Mouse (Mus musculus) neural tube, embryonic 11.5 days (tissue): ENCODE data around the gene Padi2. TPM values are rescaled to one million over a fixed set of nuclear protein-coding genes. Genes with fewer than 3 reads are reported as not detected.
A peak's percentile ranks its signal among the peaks of the same experiment; 100 is the strongest.

Experiments used
- ATAC-seq: fragments of 200-750 bp; cut with Nextera tagmentation; 2 replicates; pipeline ENCODE4 v1.8.0; 2017; ENCODE audit warnings: moderate number of reproducible peaks, mild to moderate bottlenecking, moderate TSS enrichment, moderate library complexity; ENCODE audit not compliant: insufficient read depth, low FRiP score, low TSS enrichment
- DNase-seq: peaks from one replicate; pipeline ENCODE4 v3.0.0-alpha.2; 2015; ENCODE audit warnings: low spot score
- H3K27ac ChIP-seq: fragments of 300-500 bp; sonication (generic); 2 replicates; pipeline ENCODE4 v1.5.1; 2014; ENCODE audit warnings: low read depth, mild to moderate bottlenecking, low read length
- H3K27me3 ChIP-seq: fragments of 300-500 bp; sonication (generic); 2 replicates; pipeline ENCODE4 v1.6.1; 2014; ENCODE audit warnings: mild to moderate bottlenecking, low read length, mixed read lengths; ENCODE audit not compliant: control insufficient read depth, insufficient read depth
- H3K36me3 ChIP-seq: fragments of 300-500 bp; sonication (generic); 2 replicates; pipeline ENCODE4 v1.6.1; 2014; ENCODE audit warnings: mild to moderate bottlenecking, low read length, moderate library complexity, mixed read lengths; ENCODE audit not compliant: control insufficient read depth, insufficient read depth
- H3K4me1 ChIP-seq: fragments of 300-500 bp; sonication (generic); 2 replicates; pipeline ENCODE4 v1.6.1; 2014; ENCODE audit warnings: low read length, mixed read lengths; ENCODE audit not compliant: control insufficient read depth, insufficient read depth
- H3K4me2 ChIP-seq: fragments of 300-500 bp; sonication (generic); 2 replicates; pipeline ENCODE4 v1.6.1; 2014; ENCODE audit warnings: low read depth, mild to moderate bottlenecking, moderate library complexity
- H3K4me3 ChIP-seq: fragments of 300-500 bp; sonication (generic); 2 replicates; pipeline ENCODE4 v1.5.1; 2014; ENCODE audit warnings: low read depth, low read length
- H3K9ac ChIP-seq: fragments of 300-500 bp; sonication (generic); 2 replicates; pipeline ENCODE4 v1.6.1; 2014; ENCODE audit warnings: mild to moderate bottlenecking, low read length
- H3K9me3 ChIP-seq: fragments of 300-500 bp; sonication (generic); 2 replicates; pipeline ENCODE4 v1.6.1; 2016; ENCODE audit warnings: low read length; ENCODE audit not compliant: control insufficient read depth
- WGBS: fragments of 180-500 bp; shearing (Covaris S2); extraction: QIAGEN DNeasy Blood & Tissue Kit; methylation state at CpG from one replicate; pipeline ENCODE4 v1.1.7; 2014; 5-methylcytosine and 5-hydroxymethylcytosine counted together
- polyA plus RNA-seq: library from polyadenylated mRNA; unstranded; fragments of >200 nt; fragmentation: Nextera tagmentation; extraction: Ambion mirVana; gene quantifications from 2 replicates; pipeline ENCODE4 v1.2.1, GENCODE M21; 2014

Padi2 gene
- 1.1 and 1.7 TPM in 2 replicates for polyA plus RNA-seq

DNA sequence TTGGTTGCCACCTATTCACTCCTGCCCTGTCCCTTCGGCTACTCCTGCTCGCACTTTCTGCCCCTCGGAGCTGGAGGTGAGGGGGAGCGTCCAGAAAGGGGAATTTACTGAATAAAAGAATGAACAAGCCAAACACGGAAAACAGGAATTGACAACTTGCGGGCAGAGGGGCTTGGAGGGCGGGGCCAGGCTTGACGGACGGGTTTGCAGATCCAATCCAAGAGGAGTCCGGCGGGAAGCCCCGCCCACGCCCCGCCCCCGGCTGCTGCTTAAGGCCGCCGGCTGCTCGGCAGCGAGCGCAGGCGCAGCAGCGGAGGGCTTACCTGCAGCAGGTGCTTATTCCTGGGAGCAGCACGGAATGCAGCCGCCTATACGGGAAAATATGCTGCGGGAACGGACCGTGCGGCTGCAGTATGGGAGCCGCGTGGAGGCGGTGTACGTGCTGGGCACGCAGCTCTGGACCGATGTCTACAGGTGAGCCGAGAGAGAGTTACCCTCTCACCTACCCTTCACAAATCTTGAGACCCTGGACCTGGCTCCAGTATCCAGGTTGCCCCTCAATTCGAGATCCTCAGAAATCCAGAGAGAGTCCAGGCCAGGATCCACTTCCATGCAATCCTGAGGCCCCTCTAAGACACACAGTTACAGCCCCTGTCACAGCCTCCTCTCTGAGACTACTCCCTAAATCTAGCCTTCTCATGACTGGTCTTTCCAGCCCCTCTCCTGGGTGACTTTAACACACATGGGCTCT lies at the start of gene Padi2:
Gene Padi2, plus strand, starts transcription at position 269 of the 751 bp plus-strand sequence.
- H3K27me3 ChIP-seq: peaks cover 10% of the 10 kb centered on the region
- DNase-seq (peak; percentile 90), ATAC-seq (peak; percentile 74)
- H3K4me1 ChIP-seq: no peaks in the 10 kb centered on the region
- peak within 1 kb of the TSS; percentile 70 for H3K4me2 ChIP-seq
- H3K4me3 ChIP-seq: peak within 1 kb of the TSS; percentile 28
- H3K9ac ChIP-seq: peak within 1 kb of the TSS; percentile 35; the same call in 1 of the 2 replicates
- WGBS: 2% methylated on average over 37 of the region's 37 CpGs
- no peaks in the 10 kb centered on the region for H3K36me3 ChIP-seq
- no peak within 1 kb of the TSS for H3K27ac ChIP-seq
- H3K9me3 ChIP-seq: no peaks in the 10 kb centered on the region

DNA sequence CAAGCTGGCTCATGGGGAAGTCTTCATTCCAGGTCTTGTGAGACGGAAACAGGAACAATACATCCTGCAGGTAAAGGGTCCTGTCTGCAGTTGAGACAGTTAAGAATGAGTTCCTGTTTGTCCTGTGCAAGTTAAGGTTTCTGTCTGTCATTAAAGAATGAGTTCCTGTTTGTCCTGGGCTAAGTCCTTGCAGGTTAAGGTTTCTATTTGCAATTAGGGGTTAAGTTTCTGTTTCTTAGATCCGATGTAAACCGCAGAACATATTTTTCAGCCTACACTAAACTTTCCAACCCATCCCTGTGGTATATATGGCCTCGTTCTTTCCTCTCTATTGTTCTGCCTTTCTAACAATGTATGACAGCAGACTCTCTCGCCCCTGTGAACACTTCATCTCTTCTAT lies 49.1 kb upstream of the Padi2 start:
- H3K9ac ChIP-seq: no peak overlapping the region
- H3K4me3 ChIP-seq: no peak overlapping the region
- ATAC-seq (no peak), DNase-seq (no peak)
- H3K4me2 ChIP-seq: no peak overlapping the region
- no peaks in the 10 kb centered on the region for H3K36me3 ChIP-seq
- no peak overlapping the region for H3K27ac ChIP-seq
- H3K4me1 ChIP-seq: no peaks in the 10 kb centered on the region
- WGBS: 84% methylated on average over 5 of the region's 5 CpGs
- no peaks in the 10 kb centered on the region for H3K9me3 ChIP-seq
- H3K27me3 ChIP-seq: no peaks in the 10 kb centered on the region

DNA sequence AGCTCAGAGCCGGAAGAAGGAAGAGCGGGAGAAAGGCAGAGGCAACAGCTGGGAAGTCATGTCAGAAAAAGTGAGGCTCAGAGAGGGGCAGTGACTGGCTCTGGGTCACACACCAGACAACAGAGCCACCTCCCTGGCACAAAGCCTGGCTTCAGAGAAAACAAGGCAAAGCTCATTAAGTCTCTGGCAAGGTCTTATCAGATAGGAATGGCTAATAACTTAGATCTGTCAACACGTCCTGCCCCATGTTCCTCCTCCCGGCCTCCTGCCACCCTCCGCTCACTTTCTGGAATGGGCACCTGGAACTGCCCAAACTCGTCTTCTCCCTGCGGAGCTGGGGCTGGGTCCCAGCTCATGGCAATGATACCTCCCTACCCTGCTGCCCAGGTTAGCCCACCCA lies 48.3 kb upstream of the Padi2 start:
- DNase-seq (no peak), ATAC-seq (no peak)
- no peak overlapping the region for H3K27ac ChIP-seq
- no peaks in the 10 kb centered on the region for H3K4me1 ChIP-seq
- H3K36me3 ChIP-seq: no peaks in the 10 kb centered on the region
- no peak overlapping the region for H3K4me2 ChIP-seq
- no peak overlapping the region for H3K4me3 ChIP-seq
- H3K9ac ChIP-seq: no peak overlapping the region
- no peaks in the 10 kb centered on the region for H3K27me3 ChIP-seq
- 91% methylated on average over 7 of the region's 7 CpGs for WGBS
- no peaks in the 10 kb centered on the region for H3K9me3 ChIP-seq

DNA sequence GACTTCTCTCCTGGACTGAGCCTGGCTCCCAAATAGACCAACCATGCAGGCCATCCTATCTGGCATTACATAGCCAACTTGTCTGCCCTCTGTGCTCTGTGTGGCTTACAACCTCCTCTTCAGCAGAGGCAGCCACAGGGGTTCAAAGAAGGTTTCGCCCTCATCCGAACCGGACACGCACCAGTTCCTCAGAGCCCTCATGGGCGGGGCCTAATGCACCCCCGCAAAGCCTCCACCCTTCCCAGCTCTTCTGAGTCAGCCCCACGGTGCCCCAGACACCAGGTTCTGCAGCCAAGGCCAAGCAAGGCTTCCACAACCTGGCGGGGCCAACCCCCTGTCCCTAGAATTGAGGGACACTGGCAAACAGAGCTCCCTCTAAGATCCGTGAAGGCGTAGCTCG lies 46.9 kb upstream of the Padi2 start:
- no peak for ATAC-seq
- Histone ChIP-seq H3K9ac (no peak overlapping the region), H3K4me2 (no peak overlapping the region), H3K4me3 (no peak overlapping the region), H3K36me3 (no peaks in the 10 kb centered on the region), H3K27ac (no peak overlapping the region), H3K27me3 (no peaks in the 10 kb centered on the region), H3K4me1 (no peaks in the 10 kb centered on the region), H3K9me3 (no peaks in the 10 kb centered on the region)
- no peak for DNase-seq
- 81% methylated on average over 11 of the region's 11 CpGs for WGBS

DNA sequence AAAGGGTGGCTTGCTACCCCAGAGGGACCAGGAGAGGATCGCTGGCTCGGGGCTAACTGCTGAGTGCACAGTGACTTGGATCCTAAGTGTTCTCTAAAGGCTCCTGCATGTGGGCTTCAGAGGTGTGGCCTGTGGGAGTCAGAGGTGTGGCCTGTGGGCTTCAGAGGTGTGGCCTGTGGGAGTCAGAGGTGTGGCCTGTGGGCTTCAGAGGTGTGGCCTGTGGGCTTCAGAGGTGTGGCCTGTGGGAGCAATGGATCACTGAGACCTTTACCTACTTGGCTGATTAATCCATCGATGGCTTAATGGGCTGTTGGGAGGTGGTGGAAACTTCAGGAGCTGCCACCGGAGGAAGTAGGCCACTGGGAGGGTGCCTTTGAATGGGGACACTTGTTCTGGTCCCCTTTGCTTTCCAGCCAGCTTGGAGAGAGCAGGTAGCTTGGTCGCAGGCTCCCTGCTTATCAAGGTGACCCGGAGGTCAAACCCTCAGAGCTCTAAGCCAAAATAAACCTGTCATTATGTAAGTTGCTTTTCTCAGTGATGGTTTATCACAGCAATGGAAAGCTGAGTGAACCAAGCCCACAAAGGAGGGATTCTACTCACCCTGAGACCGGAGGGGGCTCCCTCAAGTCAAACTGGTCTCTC lies 45.9 kb upstream of the Padi2 start:
- Histone ChIP-seq H3K27me3 (no peaks in the 10 kb centered on the region), H3K4me2 (no peak overlapping the region), H3K9me3 (no peaks in the 10 kb centered on the region), H3K36me3 (no peaks in the 10 kb centered on the region), H3K4me3 (no peak overlapping the region), H3K4me1 (no peaks in the 10 kb centered on the region), H3K27ac (no peak overlapping the region), H3K9ac (no peak overlapping the region)
- WGBS: 64% methylated on average over 7 of the region's 7 CpGs
- ATAC-seq: no peak
- DNase-seq: no peak

DNA sequence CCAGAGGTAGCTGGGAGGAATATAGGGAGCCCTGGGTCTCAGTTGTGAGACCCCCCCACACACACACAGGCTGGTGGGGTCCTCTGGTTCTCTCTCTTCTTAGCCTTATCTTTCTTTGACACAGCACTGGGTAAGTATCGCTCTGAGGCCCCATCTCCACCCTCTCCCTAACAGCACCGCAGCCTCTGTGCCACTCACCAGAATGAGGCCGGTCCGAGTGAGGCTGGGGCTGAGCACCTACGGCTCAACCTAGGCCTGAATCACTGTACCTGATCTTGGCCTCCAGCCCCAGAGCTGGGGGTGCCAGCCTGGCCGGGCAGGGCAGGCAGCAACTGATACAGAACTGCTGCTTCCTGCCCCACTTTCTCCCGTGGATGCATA lies 45.4 kb upstream of the Padi2 start:
- no peak overlapping the region for H3K4me3 ChIP-seq
- no peak overlapping the region for H3K27ac ChIP-seq
- no peak for ATAC-seq
- no peaks in the 10 kb centered on the region for H3K4me1 ChIP-seq
- H3K9ac ChIP-seq: no peak overlapping the region
- WGBS: 95% methylated on average over 7 of the region's 7 CpGs
- no peaks in the 10 kb centered on the region for H3K27me3 ChIP-seq
- no peak for DNase-seq
- H3K36me3 ChIP-seq: no peaks in the 10 kb centered on the region
- no peak overlapping the region for H3K4me2 ChIP-seq
- no peaks in the 10 kb centered on the region for H3K9me3 ChIP-seq

DNA sequence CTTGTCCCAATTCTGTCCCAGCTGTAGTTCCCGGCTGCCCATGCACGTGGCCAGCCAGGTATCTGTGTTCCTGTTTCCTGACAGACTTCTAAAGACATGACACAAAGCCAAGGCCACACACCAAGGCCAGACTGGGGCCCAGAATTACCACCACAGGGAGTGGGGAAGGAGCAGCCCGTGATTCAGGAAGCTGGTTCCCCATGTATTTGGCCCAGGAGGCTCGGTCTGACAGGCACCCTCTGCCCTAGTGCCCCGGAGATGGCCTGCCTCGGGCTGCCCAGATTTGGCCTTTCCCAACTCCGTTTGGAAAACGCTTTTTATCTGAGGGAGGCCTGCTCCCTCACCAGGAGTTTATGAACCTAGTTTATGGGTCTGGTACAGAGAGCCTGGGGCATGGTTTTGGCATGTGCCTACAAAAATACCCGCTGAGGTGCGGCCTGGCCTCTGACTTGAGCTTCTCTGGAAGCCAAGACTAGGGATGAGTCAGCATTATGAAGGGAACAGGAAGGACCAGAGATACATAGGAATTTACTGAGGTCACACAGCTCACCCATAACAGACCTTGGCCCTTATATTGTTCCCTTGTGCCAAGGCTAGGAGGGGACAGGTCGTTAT lies 44.0 kb upstream of the Padi2 start:
- Histone ChIP-seq H3K36me3 (no peaks in the 10 kb centered on the region), H3K4me2 (no peak overlapping the region), H3K9me3 (no peaks in the 10 kb centered on the region), H3K9ac (no peak overlapping the region), H3K27ac (no peak overlapping the region), H3K4me1 (no peaks in the 10 kb centered on the region), H3K27me3 (no peaks in the 10 kb centered on the region), H3K4me3 (no peak overlapping the region)
- ATAC-seq: no peak
- 80% methylated on average over 11 of the region's 11 CpGs for WGBS
- DNase-seq: no peak

DNA sequence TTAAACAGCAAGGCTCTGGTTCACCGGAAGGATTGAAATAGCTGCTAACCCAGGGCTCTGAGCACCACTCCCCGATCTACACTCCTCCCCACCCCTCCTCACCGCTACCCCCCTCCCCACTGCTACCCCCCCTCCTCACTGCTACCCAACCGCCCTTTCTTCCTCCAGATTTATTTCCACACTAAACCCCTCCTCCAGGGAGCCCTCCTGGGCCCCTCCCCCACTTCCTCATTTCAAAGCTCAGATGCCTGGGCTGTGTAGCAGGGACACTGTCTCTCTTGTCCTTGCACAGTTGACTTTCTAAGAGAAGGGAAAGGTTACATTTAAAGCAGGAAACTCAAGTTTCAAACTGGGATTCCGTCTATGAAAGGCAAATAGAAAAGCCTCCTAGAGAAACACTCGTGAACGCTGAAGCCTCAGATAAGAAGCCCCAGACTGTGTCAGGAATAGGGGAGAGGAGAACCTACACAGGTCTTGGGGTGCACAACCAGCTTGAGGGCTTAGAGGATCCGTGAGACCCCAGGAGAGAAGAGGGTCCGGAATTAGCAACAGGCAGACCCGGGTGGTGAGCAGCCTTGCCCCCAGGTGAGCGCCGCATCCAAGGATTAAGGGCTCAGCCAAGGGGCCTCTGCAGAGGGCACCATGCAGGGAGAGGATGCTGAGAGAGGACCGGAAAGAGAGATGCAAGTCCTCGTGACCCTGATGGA lies 37.5 kb upstream of the Padi2 start:
- H3K9me3 ChIP-seq: no peaks in the 10 kb centered on the region
- DNase-seq: peak; percentile 53
- H3K4me3 ChIP-seq: no peak overlapping the region
- WGBS: 12% methylated on average over 14 of the region's 14 CpGs
- no peak overlapping the region for H3K9ac ChIP-seq
- no peaks in the 10 kb centered on the region for H3K27me3 ChIP-seq
- H3K36me3 ChIP-seq: no peaks in the 10 kb centered on the region
- H3K4me1 ChIP-seq: no peaks in the 10 kb centered on the region
- H3K4me2 ChIP-seq: peak overlapping the region; percentile 17
- no peak for ATAC-seq
- H3K27ac ChIP-seq: 0 out of 2 replicates have a peak overlapping the region, but pooled peaks have one; percentile 17
